Mouse (Mus musculus): ENCODE data around the gene Sparcl1. TPM values are rescaled to one million over a fixed set of nuclear protein-coding genes. Genes with fewer than 3 reads are reported as not detected.
A peak's percentile ranks its signal among the peaks of the same experiment; 100 is the strongest.

Sparcl1 gene
- polyA plus RNA-seq, 1 experiment from 2014 or later: 585 TPM

DNA sequence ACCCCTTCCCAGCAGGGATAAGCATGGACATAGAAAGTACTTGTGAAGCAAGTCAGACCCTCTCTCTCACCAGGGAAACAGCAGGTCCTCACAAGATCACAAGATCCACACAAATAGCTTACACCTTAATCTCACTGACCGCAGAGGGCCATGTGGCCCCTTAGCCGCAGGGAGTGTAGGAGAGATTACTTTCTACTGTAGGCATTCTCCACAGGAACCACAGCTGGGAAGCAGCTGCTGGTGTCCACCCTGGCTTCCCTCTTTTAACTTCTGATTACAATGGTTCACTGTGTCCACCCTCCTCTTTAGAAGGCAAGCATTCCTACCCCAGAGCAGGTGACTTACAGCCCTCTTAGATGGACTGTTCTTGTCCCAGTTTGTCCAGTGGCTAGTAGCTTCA, 69.8 kb downstream of the Sparcl1 start:
- no peaks in the 10 kb centered on the region for H3K27me3 ChIP-seq (replicated peaks; ENCODE audit: control insufficient read depth, insufficient read depth, low read length)
- H3K36me3 ChIP-seq (ENCODE audit: control insufficient read depth, insufficient read depth, low read length): no peaks in the 10 kb centered on the region
- no peak overlapping the region for H3K9ac ChIP-seq (ENCODE audit: low read depth, low read length)
- no peak overlapping the region for H3K4me2 ChIP-seq (ENCODE audit: low read length)
- H3K4me3 ChIP-seq (ENCODE audit: low read length): no peak overlapping the region
- no peak overlapping the region for H3K27ac ChIP-seq (ENCODE audit: low read depth, low read length)
- no peak for ATAC-seq
- WGBS: 55% methylated on average over 2 of the region's 2 CpGs
- H3K4me1 ChIP-seq (ENCODE audit: control insufficient read depth, insufficient read depth, low read depth, low read length): peaks cover 14% of the 10 kb centered on the region
- H3K9me3 ChIP-seq (ENCODE audit: control insufficient read depth, low read length): no peaks in the 10 kb centered on the region

DNA sequence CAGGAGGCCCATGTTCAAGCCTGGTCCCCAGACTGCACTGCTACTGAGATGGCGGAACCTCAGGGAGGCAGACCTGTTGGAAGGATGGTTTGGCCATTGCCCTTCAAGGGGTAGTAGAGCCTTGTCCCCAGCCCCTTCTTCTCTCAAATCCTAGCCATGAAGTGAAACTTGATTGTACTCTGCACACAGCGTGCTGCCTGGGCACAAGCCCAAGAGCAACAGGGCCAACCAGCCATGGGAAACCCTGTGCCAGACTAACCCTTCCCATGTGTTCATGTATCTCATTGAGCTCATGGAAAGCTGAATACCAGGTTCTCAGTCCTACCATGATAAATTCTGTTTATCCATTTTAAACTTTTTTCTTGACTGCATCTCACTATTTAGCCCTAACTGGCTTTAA, 70.6 kb downstream of the Sparcl1 start:
- peaks cover 9% of the 10 kb centered on the region for H3K4me1 ChIP-seq (ENCODE audit: control insufficient read depth, insufficient read depth, low read depth, low read length)
- no peaks in the 10 kb centered on the region for H3K9me3 ChIP-seq (ENCODE audit: control insufficient read depth, low read length)
- H3K36me3 ChIP-seq (ENCODE audit: control insufficient read depth, insufficient read depth, low read length): no peaks in the 10 kb centered on the region
- H3K27ac ChIP-seq (ENCODE audit: low read depth, low read length): no peak overlapping the region
- no peak overlapping the region for H3K9ac ChIP-seq (ENCODE audit: low read depth, low read length)
- H3K4me3 ChIP-seq (ENCODE audit: low read length): no peak overlapping the region
- 95% methylated on average over 2 of the region's 2 CpGs for WGBS
- ATAC-seq: no peak
- H3K27me3 ChIP-seq (replicated peaks; ENCODE audit: control insufficient read depth, insufficient read depth, low read length): no peaks in the 10 kb centered on the region
- H3K4me2 ChIP-seq (ENCODE audit: low read length): no peak overlapping the region

DNA sequence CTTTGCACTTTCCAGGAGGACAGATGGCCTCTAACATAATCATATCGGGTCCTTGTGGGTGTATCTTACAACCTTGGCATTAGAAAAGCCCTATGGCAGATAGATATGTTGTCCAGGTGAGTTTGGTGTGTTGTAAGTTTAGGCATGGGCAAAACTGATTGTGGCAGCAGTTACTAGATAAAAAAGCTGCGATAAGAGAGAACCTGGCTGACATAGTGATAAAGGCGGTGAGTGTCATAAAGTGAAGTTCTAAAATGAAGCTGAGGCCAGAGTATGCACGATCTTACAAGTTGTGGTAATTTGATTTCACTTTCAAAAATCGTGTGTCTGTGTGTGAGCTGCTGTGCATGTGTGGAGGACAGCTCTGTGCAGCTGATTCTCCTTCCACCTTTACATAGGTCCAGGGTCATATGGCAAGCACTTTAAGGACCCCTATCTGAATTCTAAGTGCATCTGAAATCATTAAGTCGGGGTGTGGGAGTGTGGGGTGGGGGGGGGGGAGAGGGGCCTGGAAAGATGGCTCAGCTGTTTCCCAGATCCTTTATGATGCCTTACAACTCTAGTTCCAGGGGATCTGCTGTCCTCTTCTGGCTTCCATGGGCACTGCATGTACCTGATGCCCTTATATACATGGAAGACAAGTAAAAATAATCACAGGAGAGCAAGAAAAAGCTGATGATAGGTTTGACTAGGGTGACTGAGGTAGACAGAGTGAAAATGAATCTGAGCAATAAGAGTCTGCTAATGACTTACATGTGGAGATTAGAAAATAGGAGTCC, 74.2 kb downstream of the Sparcl1 start:
- Histone ChIP-seq H3K4me1 (ENCODE audit: control insufficient read depth, insufficient read depth, low read depth, low read length) (no peaks in the 10 kb centered on the region), H3K36me3 (ENCODE audit: control insufficient read depth, insufficient read depth, low read length) (no peaks in the 10 kb centered on the region), H3K27ac (ENCODE audit: low read depth, low read length) (no peak overlapping the region), H3K4me2 (ENCODE audit: low read length) (no peak overlapping the region), H3K9me3 (ENCODE audit: control insufficient read depth, low read length) (no peaks in the 10 kb centered on the region), H3K27me3 (replicated peaks; ENCODE audit: control insufficient read depth, insufficient read depth, low read length) (no peaks in the 10 kb centered on the region), H3K4me3 (ENCODE audit: low read length) (no peak overlapping the region), H3K9ac (ENCODE audit: low read depth, low read length) (no peak overlapping the region)
- 70% methylated on average over 6 of the region's 6 CpGs for WGBS
- ATAC-seq: 0 out of 2 replicates have a peak, but pooled peaks have one; percentile 54

DNA sequence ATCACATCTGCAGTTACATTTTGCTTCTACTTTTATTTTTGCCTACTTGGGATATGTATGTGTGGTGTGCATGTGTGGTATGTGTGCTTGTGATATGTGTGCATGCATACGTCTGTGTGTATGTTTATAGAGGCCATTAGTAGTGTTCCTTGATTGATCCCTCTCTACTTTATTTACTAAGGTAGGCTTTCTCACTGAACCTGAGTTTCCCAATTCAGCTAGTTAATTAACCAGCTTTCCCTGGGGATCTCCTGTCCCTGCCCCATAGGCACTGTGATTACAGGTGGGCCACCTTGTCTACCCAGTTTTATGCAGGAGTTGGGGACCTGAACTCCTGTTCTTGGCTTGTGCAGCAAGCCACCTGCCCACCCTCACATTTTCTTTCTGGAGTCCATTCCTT, 76.8 kb downstream of the Sparcl1 start:
- Histone ChIP-seq H3K27ac (ENCODE audit: low read depth, low read length) (no peak overlapping the region), H3K4me3 (ENCODE audit: low read length) (no peak overlapping the region), H3K4me2 (ENCODE audit: low read length) (no peak overlapping the region), H3K27me3 (replicated peaks; ENCODE audit: control insufficient read depth, insufficient read depth, low read length) (no peaks in the 10 kb centered on the region), H3K36me3 (ENCODE audit: control insufficient read depth, insufficient read depth, low read length) (no peaks in the 10 kb centered on the region), H3K9ac (ENCODE audit: low read depth, low read length) (no peak overlapping the region), H3K9me3 (ENCODE audit: control insufficient read depth, low read length) (no peaks in the 10 kb centered on the region), H3K4me1 (ENCODE audit: control insufficient read depth, insufficient read depth, low read depth, low read length) (no peaks in the 10 kb centered on the region)
- no peak for ATAC-seq
- WGBS: 100% methylated on average over 1 of the region's 1 CpGs

DNA sequence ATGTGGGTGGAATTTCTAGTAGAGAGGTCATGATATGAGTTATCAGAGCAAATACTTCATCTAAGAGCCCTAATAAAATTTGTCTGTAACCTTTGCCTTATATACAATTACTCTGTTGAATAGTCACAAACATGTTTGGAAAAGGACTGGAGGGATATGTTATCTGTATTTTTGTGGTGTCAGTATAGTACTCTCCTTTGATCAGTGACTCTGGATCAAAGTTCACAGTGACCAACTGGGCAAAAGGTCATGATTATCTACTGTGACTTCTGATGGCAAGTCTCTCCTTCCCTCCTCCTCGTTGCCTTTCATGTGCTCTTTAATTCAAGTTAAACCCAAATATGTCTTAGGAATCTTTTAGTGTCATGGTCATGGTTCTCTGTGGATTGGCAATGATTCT, 77.7 kb downstream of the Sparcl1 start:
- no peak for ATAC-seq
- H3K9me3 ChIP-seq (ENCODE audit: control insufficient read depth, low read length): no peaks in the 10 kb centered on the region
- H3K4me2 ChIP-seq (ENCODE audit: low read length): no peak overlapping the region
- no peaks in the 10 kb centered on the region for H3K27me3 ChIP-seq (replicated peaks; ENCODE audit: control insufficient read depth, insufficient read depth, low read length)
- H3K27ac ChIP-seq (ENCODE audit: low read depth, low read length): no peak overlapping the region
- H3K4me3 ChIP-seq (ENCODE audit: low read length): no peak overlapping the region
- WGBS: 73% methylated on average over 1 of the region's 1 CpGs
- H3K4me1 ChIP-seq (ENCODE audit: control insufficient read depth, insufficient read depth, low read depth, low read length): no peaks in the 10 kb centered on the region
- H3K9ac ChIP-seq (ENCODE audit: low read depth, low read length): no peak overlapping the region
- H3K36me3 ChIP-seq (ENCODE audit: control insufficient read depth, insufficient read depth, low read length): no peaks in the 10 kb centered on the region

DNA sequence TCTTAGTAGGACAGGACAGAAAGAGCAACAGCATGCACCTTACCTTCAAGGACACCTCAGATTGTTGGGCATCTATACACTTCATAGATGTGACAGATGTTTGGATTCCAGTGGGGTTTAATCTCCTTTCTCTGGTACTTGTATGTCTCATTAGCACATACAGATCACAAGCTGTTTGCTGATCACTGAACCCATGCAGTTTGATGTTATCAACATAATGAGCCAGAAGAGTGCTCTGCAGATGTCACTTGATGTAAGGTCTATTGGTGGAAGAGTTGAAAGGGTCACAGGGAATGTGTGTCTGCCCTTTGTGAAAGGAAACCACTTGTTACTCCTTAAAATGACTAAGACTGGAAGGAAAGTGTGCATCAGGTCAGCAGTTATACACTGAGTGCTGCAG, 78.5 kb downstream of the Sparcl1 start:
- H3K9me3 ChIP-seq (ENCODE audit: control insufficient read depth, low read length): no peaks in the 10 kb centered on the region
- H3K4me2 ChIP-seq (ENCODE audit: low read length): no peak overlapping the region
- no peak overlapping the region for H3K9ac ChIP-seq (ENCODE audit: low read depth, low read length)
- H3K27me3 ChIP-seq (replicated peaks; ENCODE audit: control insufficient read depth, insufficient read depth, low read length): no peaks in the 10 kb centered on the region
- no peaks in the 10 kb centered on the region for H3K36me3 ChIP-seq (ENCODE audit: control insufficient read depth, insufficient read depth, low read length)
- no peak for ATAC-seq
- H3K27ac ChIP-seq (ENCODE audit: low read depth, low read length): no peak overlapping the region
- no peaks in the 10 kb centered on the region for H3K4me1 ChIP-seq (ENCODE audit: control insufficient read depth, insufficient read depth, low read depth, low read length)
- no peak overlapping the region for H3K4me3 ChIP-seq (ENCODE audit: low read length)

DNA sequence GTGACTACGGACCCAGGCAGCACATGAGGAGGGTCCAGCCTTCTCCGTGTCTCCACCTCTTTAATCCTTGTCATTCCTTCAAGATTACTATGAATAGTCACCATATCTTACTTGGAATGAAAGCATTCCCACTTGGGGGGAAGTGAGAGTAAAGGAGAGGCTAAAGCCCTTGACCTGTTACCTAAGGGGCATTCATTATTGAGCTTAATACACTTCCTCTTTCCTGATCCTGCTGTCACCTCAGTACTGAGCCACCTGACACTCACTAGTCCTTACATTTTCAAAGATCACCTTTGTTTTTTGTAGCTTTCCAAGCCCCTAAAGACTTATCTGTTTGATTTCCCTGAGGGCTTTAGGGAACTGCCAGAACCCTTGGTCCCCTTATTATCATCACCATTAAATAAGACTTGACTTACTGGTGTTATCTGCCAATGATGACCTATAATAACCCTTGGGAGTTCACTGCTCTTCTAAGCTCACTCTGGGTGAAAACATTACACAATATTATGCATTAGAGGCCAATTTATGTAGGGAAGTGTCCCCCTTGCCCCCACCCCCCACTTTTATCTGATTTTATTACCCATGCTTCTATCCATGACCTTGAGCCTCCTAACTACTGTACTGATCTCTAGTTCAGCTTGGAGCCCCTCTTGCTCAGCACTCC, 81.0 kb downstream of the Sparcl1 start:
- whole genome bisulfite sequencing: 87% methylated on average over 2 of the region's 2 CpGs
- Histone ChIP-seq H3K4me3 (ENCODE audit: low read length) (no peak overlapping the region), H3K27ac (ENCODE audit: low read depth, low read length) (no peak overlapping the region), H3K4me1 (ENCODE audit: control insufficient read depth, insufficient read depth, low read depth, low read length) (no peaks in the 10 kb centered on the region), H3K36me3 (ENCODE audit: control insufficient read depth, insufficient read depth, low read length) (no peaks in the 10 kb centered on the region), H3K4me2 (ENCODE audit: low read length) (no peak overlapping the region), H3K27me3 (replicated peaks; ENCODE audit: control insufficient read depth, insufficient read depth, low read length) (no peaks in the 10 kb centered on the region), H3K9me3 (ENCODE audit: control insufficient read depth, low read length) (no peaks in the 10 kb centered on the region), H3K9ac (ENCODE audit: low read depth, low read length) (no peak overlapping the region)
- ATAC-seq: no peak

Small RNA genes within 50 kb of the gene (microRNA-seq; reads per million reads assigned to microRNA genes)
- gene Mir5619: 1.5 reads per million

Other genes starting within 250 kb of the Sparcl1 start
- gene Klhl8, start 202.5 kb downstream of the Sparcl1 start, polyA plus RNA-seq (2015; fragmentation: Nextera tagmentation; extraction: Ambion mirVana): 40.7 and 42.5 TPM in 2 replicates
- not detected in 2 replicates for gene Hsd17b13, start 136.3 kb downstream of the Sparcl1 start, polyA plus RNA-seq (2015; fragmentation: Nextera tagmentation; extraction: Ambion mirVana)
- gene Hsd17b11, start 91.8 kb downstream of the Sparcl1 start, polyA plus RNA-seq (2015; fragmentation: Nextera tagmentation; extraction: Ambion mirVana): 2.9 and 3.1 TPM in 2 replicates
- 68.4 and 71.7 TPM in 2 replicates for gene Nudt9, start 67.4 kb downstream of the Sparcl1 start, polyA plus RNA-seq (2015; fragmentation: Nextera tagmentation; extraction: Ambion mirVana)
- 0.44 TPM in 1 of 2 replicates, not detected in the other for gene Gm17660, start 36.1 kb downstream of the Sparcl1 start, polyA plus RNA-seq (2015; fragmentation: Nextera tagmentation; extraction: Ambion mirVana)
- not detected in 2 replicates for gene Dspp, start 57.0 kb upstream of the Sparcl1 start, polyA plus RNA-seq (2015; fragmentation: Nextera tagmentation; extraction: Ambion mirVana)
- gene Dmp1, start 88.9 kb upstream of the Sparcl1 start, polyA plus RNA-seq (2015; fragmentation: Nextera tagmentation; extraction: Ambion mirVana): 0.13 and 0.59 TPM in 2 replicates
- gene Ibsp, start 185.4 kb upstream of the Sparcl1 start, polyA plus RNA-seq (2015; fragmentation: Nextera tagmentation; extraction: Ambion mirVana): 0.59 and 8.9 TPM in 2 replicates
- not detected in 2 replicates for gene Mepe, start 211.6 kb upstream of the Sparcl1 start, polyA plus RNA-seq (2015; fragmentation: Nextera tagmentation; extraction: Ambion mirVana)

All from hindbrain, embryonic 16.5 days (tissue).